Mouse (Mus musculus): ENCODE measurements around the gene Atxn2l.

DNA sequence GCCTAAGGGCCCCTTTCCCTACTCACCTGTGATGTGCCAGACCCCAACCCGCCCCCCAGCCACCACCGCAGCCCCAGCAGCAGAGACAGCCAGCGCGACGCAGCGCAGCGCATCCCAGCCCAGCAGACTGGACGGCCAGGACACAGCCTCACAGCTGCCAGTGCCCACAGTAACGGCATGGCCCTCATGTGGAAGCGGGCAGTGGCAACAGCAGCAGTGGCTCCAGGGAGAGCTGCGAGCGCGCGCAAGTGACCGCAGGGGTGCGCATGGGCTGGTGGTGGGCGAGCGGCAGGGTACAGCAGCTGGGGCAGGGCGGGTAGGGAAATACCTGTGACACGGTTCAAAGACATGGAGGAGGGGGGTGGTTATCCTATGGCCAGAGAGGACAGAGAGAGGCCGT is 57.0 kb downstream of the Atxn2l start:
- TF ChIP-seq FLI1 (IDR thresholded peaks at IDR 0.05; ENCODE audit: low read length) (no peak), GATA1 (IDR thresholded peaks at IDR 0.05; ENCODE audit: borderline replicate concordance, low read length) (no peak)

Data from megakaryocyte, embryonic 14.5 days (primary cell).